Mouse (Mus musculus) hindbrain, postnatal 0 days (tissue): ENCODE data around the gene Atp6v0a1. TPM values are rescaled to one million over a fixed set of nuclear protein-coding genes. Genes with fewer than 3 reads are reported as not detected.
A peak's percentile ranks its signal among the peaks of the same experiment; 100 is the strongest.

ENCODE experiments used
- ATAC-seq: fragments of 200-750 bp; cut with Nextera tagmentation; 2 replicates; pipeline ENCODE4 v1.8.0; 2017; ENCODE audit warnings: mild to moderate bottlenecking, moderate TSS enrichment, moderate library complexity
- DNase-seq: peaks from one replicate; pipeline ENCODE4 v3.0.0-alpha.2; 2015; ENCODE audit warnings: low spot score
- H3K27ac ChIP-seq: fragments of 300-500 bp; sonication (generic); 2 replicates; pipeline ENCODE4 v1.5.1; 2014; ENCODE audit warnings: mild to moderate bottlenecking
- H3K27me3 ChIP-seq: fragments of 300-500 bp; sonication (generic); 2 replicates; pipeline ENCODE4 v1.6.1; 2014; ENCODE audit warnings: low read length, mixed read lengths; ENCODE audit not compliant: insufficient read depth
- H3K36me3 ChIP-seq: fragments of 300-500 bp; sonication (generic); 2 replicates; pipeline ENCODE4 v1.6.1; 2014; ENCODE audit warnings: low read length, mixed read lengths; ENCODE audit not compliant: insufficient read depth
- H3K4me1 ChIP-seq: fragments of 300-500 bp; sonication (generic); 2 replicates; pipeline ENCODE4 v1.6.1; 2014; ENCODE audit warnings: antibody characterized with exemption, low read length, mixed read lengths; ENCODE audit not compliant: insufficient read depth
- H3K4me2 ChIP-seq: fragments of 300-500 bp; sonication (generic); 2 replicates; pipeline ENCODE4 v1.6.1; 2014; ENCODE audit warnings: low read depth, mild to moderate bottlenecking, low read length, moderate library complexity, mixed read lengths
- H3K4me3 ChIP-seq: fragments of 300-500 bp; sonication (generic); 2 replicates; pipeline ENCODE4 v1.5.1; 2014; ENCODE audit warnings: low read length
- H3K9ac ChIP-seq: fragments of 300-500 bp; sonication (generic); replicated peaks from 2 replicates; pipeline ENCODE4 v1.6.1; 2014; ENCODE audit warnings: mild to moderate bottlenecking, low read length, moderate library complexity, mixed read lengths
- H3K9me3 ChIP-seq: fragments of 300-500 bp; sonication (generic); 2 replicates; pipeline ENCODE4 v1.6.1; 2016; ENCODE audit warnings: low read length, mixed read lengths
- CTCF ChIP-seq: IDR thresholded peaks from 2 replicates; pipeline ENCODE4 v1.5.1; 2016; ENCODE audit warnings: antibody characterized with exemption, control low read depth, low read depth
- WGBS: fragments of 180-500 bp; shearing (Covaris S2); extraction: QIAGEN DNeasy Blood & Tissue Kit; methylation state at CpG from one replicate; pipeline ENCODE4 v1.1.7; 2014; 5-methylcytosine and 5-hydroxymethylcytosine counted together
- polyA plus RNA-seq: library from polyadenylated mRNA; unstranded; fragments of >200 nt; fragmentation: Nextera tagmentation; extraction: Ambion mirVana; gene quantifications from 2 replicates; pipeline ENCODE4 v1.2.1, GENCODE M21; 2015
- total RNA-seq: library from RNA; depleted of rRNA; stranded (reverse); fragments of >200 nt; gene quantifications from 2 replicates; pipeline ENCODE4 v1.2.3, GENCODE M21; 2014

Atp6v0a1 gene
- total and polyA plus RNA-seq, 2 experiments from 2014 or later = 181 to 213 TPM

- TF ChIP-seq CTCF = no peak
- DNase-seq = peak; percentile 97
- peak within 1 kb of the TSS; percentile 75 for H3K4me3 ChIP-seq
- 1% methylated on average over 52 of the region's 52 CpGs for WGBS
- ATAC-seq = peak; percentile 86
- peak within 1 kb of the TSS; percentile 98 for H3K4me2 ChIP-seq
- peak within 1 kb of the TSS; percentile 92 for H3K9ac ChIP-seq
- H3K36me3 ChIP-seq = peaks cover 36% of the 10 kb centered on the region
- no peaks in the 10 kb centered on the region for H3K27me3 ChIP-seq
- no peaks in the 10 kb centered on the region for H3K9me3 ChIP-seq
- H3K27ac ChIP-seq = peak within 1 kb of the TSS; percentile 91
- H3K4me1 ChIP-seq = peaks cover 25% of the 10 kb centered on the region
Measured at GRCm38 (mm10) chr11:101086756-101087681, 77.8 kb downstream of the Atp6v0a1 start, which contains the start of gene Mlx. Mlx (plus strand) TSS chr11:101087277.

DNA sequence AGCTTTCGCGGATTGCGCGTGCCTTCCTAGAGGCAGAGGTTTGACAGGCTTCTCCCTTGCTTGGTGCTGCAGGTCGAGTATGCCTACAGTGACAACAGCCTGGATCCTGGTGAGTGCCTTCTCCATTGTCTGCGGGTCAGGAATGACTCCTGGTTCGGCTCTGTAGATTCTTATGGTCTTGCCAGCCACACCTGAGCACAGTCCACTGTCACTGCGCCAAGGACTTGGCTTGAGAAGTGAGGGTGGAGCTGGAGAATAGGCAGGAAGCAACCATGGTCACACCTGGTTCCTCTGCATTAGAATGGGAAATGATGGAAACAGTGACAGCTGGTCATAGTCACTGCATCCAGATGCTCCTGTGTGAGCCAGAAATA is 78.4 kb downstream of the Atp6v0a1 start:
- WGBS = 11% methylated on average over 8 of the region's 8 CpGs
- Histone ChIP-seq H3K4me2 (peak overlapping the region; percentile 98), H3K36me3 (peaks cover 42% of the 10 kb centered on the region), H3K27me3 (no peaks in the 10 kb centered on the region), H3K27ac (peak overlapping the region; percentile 91), H3K9ac (peak overlapping the region; percentile 92), H3K4me3 (peak overlapping the region; percentile 75), H3K9me3 (no peaks in the 10 kb centered on the region), H3K4me1 (peaks cover 25% of the 10 kb centered on the region)
- DNase-seq (peak; percentile 20), ATAC-seq (no peak; the same call in 1 of the 2 replicates)
- TF ChIP-seq CTCF = no peak

GRCm38 (mm10) chr11:101089931-101090330 is 80.7 kb downstream of the Atp6v0a1 start:
- no peak overlapping the region for H3K27ac ChIP-seq
- no peaks in the 10 kb centered on the region for H3K27me3 ChIP-seq
- H3K4me2 ChIP-seq = no peak overlapping the region
- no peak for DNase-seq
- no peak for ATAC-seq
- H3K9me3 ChIP-seq = no peaks in the 10 kb centered on the region
- peaks cover 53% of the 10 kb centered on the region for H3K36me3 ChIP-seq
- peaks cover 17% of the 10 kb centered on the region for H3K4me1 ChIP-seq
- H3K9ac ChIP-seq = no peak overlapping the region
- no peak for TF ChIP-seq CTCF
- no peak overlapping the region for H3K4me3 ChIP-seq
- WGBS = 94% methylated on average over 1 of the region's 1 CpGs

DNA sequence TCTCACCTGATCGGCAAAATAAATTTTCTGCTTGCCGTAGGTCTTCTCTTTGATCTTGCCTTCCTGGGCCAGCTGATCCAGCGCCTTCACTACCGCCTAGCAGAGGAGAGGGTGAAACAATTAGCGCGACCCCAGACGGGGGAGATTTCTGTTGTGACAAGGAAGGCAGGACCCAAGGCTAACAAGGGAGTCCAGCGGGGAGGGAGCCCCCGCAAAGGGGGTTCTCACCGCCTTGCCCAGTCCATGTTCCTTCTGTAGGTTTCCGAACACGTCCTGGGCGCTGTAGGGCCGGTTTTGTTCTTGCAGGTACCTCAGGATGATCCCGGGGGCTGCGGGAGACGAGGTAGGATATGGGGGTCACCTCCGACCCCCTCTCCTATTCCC is 85.7 kb downstream of the Atp6v0a1 start:
- Histone ChIP-seq H3K4me3 (peak overlapping the region; percentile 62), H3K4me1 (peaks cover 2% of the 10 kb centered on the region; the same call in 1 of the 2 replicates), H3K9me3 (no peaks in the 10 kb centered on the region), H3K27ac (0 out of 2 replicates have a peak overlapping the region, but pooled peaks have one; percentile 91), H3K4me2 (peak overlapping the region; percentile 88), H3K9ac (peak overlapping the region; percentile 64), H3K27me3 (no peaks in the 10 kb centered on the region), H3K36me3 (peaks cover 70% of the 10 kb centered on the region)
- peak; percentile 11 for DNase-seq
- no peak; the same call in 1 of the 2 replicates for ATAC-seq
- no peak for TF ChIP-seq CTCF
- under 1% methylated on average over 18 of the region's 18 CpGs for WGBS

DNA sequence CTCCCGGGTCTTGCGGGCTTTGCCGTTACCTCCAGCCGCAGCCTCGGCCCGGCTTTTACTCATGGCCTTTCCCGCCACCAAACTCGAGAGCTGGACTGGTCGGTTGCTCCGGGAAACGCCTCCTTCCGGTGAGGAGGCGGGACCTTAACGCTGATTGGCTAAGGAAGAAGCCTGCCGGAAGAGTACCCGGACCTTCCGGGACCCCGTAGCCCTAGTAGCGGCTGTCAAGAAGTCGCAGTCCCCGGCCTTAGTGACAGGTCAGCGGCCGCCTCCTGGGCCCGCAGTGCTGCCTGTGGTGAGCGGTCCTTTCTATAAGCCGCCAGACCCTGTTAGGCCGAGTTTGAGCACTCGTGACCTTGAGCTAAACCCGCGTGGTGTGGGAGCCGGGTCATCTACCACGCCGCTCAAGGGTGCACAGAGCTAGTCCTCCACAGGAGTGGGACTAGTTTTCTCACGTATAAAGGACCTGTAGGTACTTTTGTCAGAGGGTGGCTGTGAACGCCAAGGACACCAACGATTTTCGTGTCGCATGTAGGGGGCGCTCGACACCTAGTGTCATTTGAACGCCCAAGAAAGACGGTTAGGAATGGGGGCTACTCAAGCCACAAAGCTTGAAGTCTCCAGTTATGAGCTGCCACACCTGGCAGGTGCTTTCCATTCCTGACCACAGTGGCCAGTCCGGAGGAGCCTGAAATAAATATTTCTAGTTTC is 86.2 kb downstream of the Atp6v0a1 start, which contains the start of gene Psmc3ip:
Gene Psmc3ip (minus strand): TSS at position 123 of the 711 bp plus-strand sequence.
- Histone ChIP-seq H3K27me3 (no peaks in the 10 kb centered on the region), H3K4me3 (peak within 1 kb of the TSS; percentile 62), H3K9me3 (no peaks in the 10 kb centered on the region), H3K36me3 (peaks cover 70% of the 10 kb centered on the region), H3K27ac (peak within 1 kb of the TSS; percentile 91), H3K9ac (peak within 1 kb of the TSS; percentile 64), H3K4me2 (peak within 1 kb of the TSS; percentile 88), H3K4me1 (peaks cover 2% of the 10 kb centered on the region; the same call in 1 of the 2 replicates)
- DNase-seq (peak; percentile 97), ATAC-seq (peak; percentile 97)
- TF ChIP-seq CTCF = peak; percentile 84
- WGBS = under 1% methylated on average over 43 of the region's 43 CpGs

DNA sequence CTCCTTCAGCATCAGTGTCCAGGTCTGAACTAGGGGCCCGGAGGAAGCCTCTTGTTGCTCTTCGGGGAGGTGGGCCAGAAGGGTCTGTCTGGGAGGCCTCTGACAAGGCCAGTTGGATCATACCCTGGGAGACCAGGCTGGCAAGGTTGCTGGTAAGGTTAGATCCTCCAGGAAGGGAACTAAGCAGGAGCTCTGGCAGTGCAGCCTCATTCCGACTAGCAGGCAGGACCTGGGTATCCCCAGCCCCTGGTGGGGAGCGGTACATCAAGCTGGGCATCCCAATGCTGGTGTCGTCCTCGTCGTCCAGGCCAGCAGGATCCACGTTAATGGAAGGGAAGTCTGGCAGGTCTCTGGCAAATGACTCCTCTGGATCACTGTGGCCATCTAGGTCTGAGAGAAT is 89.0 kb downstream of the Atp6v0a1 start:
- ATAC-seq = no peak
- Histone ChIP-seq H3K4me1 (peaks cover 2% of the 10 kb centered on the region; the same call in 1 of the 2 replicates), H3K36me3 (peaks cover 60% of the 10 kb centered on the region), H3K27ac (no peak overlapping the region), H3K9me3 (no peaks in the 10 kb centered on the region), H3K4me2 (no peak overlapping the region), H3K4me3 (no peak overlapping the region), H3K27me3 (no peaks in the 10 kb centered on the region), H3K9ac (no peak overlapping the region)
- 94% methylated on average over 8 of the region's 8 CpGs for WGBS
- DNase-seq = no peak
- no peak for TF ChIP-seq CTCF
